Mouse (Mus musculus): ENCODE measurements around the gene Cript. TPM values are rescaled to one million over a fixed set of nuclear protein-coding genes. Genes with fewer than 3 reads are reported as not detected.

Cript gene
- polyA plus RNA-seq (2017; shearing (Covaris generic)), result 100 to 1,000 TPM; 112 to 134 TPM

DNA sequence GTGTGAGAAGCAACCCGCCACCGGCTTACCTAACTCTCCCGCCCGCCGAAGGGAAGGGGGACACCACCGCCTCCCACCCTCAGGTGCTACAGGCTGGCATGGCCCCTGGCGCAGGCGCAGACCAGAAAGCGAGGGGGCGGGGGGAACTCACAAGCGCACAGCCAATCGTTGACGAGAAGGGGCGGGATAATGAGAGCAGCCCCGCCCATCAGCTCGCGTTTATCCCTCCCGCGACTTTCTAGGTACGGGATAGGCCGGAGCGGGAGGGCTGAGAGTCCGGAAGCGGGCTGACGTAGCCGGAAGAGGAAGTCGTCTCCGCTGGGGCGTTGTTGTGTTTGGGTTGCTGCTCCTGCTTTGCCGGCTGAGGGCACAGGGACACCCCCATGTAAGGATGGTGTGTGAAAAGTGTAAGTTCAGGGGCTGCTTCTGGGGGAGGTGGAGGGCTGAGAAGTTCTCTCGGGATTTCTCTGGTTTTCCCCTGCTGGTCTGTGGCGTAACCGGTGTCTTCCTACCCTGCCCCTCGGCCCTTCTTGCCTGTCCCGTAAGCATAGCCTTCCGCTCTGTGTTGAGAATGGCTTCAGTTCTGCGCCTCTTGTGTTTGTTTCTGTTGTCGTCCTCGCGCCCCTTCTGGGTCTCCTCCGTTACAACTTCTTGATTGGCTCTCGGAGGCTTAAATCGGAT is at the start of gene Cript, which contains the start of gene Pigf:
Cript (plus strand) TSS at position 282 of the 681 bp plus-strand sequence.
Pigf (minus strand) TSS at position 138 of the 681 bp plus-strand sequence.

Other genes starting within 250 kb of the Cript start
- gene Tmem247, start 108.2 kb upstream of the Cript start, polyA plus RNA-seq (2017; shearing (Covaris generic)), result not detected
- gene Atp6v1e2, start 77.7 kb upstream of the Cript start, polyA plus RNA-seq (2017; shearing (Covaris generic)), result under 1 TPM; 0.17 to 0.83 TPM
- gene Rhoq, start 62.5 kb upstream of the Cript start, polyA plus RNA-seq (2017; shearing (Covaris generic)), result 1 to 10 TPM; 4.4 to 5.6 TPM
- gene Pigf, start 144 bp upstream of the Cript start, polyA plus RNA-seq (2017; shearing (Covaris generic)), result 10 to 100 TPM; 18.5 to 19.7 TPM
- 10 to 100 TPM; 15.7 to 18.3 TPM for gene Socs5, start 82.1 kb downstream of the Cript start, polyA plus RNA-seq (2017; shearing (Covaris generic))
- gene Mcfd2, start 240.4 kb downstream of the Cript start, polyA plus RNA-seq (2017; shearing (Covaris generic)), result 10 to 100 TPM; 40.1 to 45.2 TPM

All from inflammation-experienced regulatory T-cells (primary cell).